Mouse (Mus musculus) forebrain, embryonic 16.5 days (tissue): ENCODE measurements around the gene Ankef1. TPM values are rescaled to one million over a fixed set of nuclear protein-coding genes. Genes with fewer than 3 reads are reported as not detected.

Experiments used
- ATAC-seq: fragments of 200-750 bp; cut with Nextera tagmentation; 2 replicates; pipeline ENCODE4 v1.8.0; 2017; ENCODE audit warnings: mild to moderate bottlenecking, moderate library complexity
- H3K27ac ChIP-seq: fragments of 300-500 bp; sonication (generic); 2 replicates; pipeline ENCODE4 v1.5.1; 2014; ENCODE audit warnings: low read length, control low read depth
- H3K27me3 ChIP-seq: fragments of 300-500 bp; sonication (generic); replicated peaks from 2 replicates; pipeline ENCODE4 v1.6.1; 2014; ENCODE audit warnings: low read length; ENCODE audit not compliant: control insufficient read depth, insufficient read depth
- H3K36me3 ChIP-seq: fragments of 300-500 bp; sonication (generic); 2 replicates; pipeline ENCODE4 v1.6.1; 2014; ENCODE audit not compliant: control insufficient read depth, insufficient read depth
- H3K4me1 ChIP-seq: fragments of 300-500 bp; sonication (generic); replicated peaks from 2 replicates; pipeline ENCODE4 v1.6.1; 2014; ENCODE audit warnings: low read length; ENCODE audit not compliant: control insufficient read depth, insufficient read depth
- H3K4me2 ChIP-seq: fragments of 300-500 bp; sonication (generic); 2 replicates; pipeline ENCODE4 v1.6.1; 2014; ENCODE audit warnings: mild to moderate bottlenecking, low read length, control low read depth
- H3K4me3 ChIP-seq: fragments of 300-500 bp; sonication (generic); replicated peaks from 2 replicates; pipeline ENCODE4 v1.5.1; 2014; ENCODE audit warnings: mild to moderate bottlenecking, low read length, control low read depth
- H3K9ac ChIP-seq: fragments of 300-500 bp; sonication (generic); replicated peaks from 2 replicates; pipeline ENCODE4 v1.6.1; 2014; ENCODE audit warnings: low read depth, low read length, control low read depth
- H3K9me3 ChIP-seq: fragments of 300-500 bp; sonication (generic); 2 replicates; pipeline ENCODE4 v1.6.1; 2016; ENCODE audit warnings: low read length; ENCODE audit not compliant: control insufficient read depth
- WGBS: fragments of 180-500 bp; shearing (Covaris S2); extraction: QIAGEN DNeasy Blood & Tissue Kit; methylation state at CpG from one replicate; pipeline ENCODE4 v1.1.7; 2014; 5-methylcytosine and 5-hydroxymethylcytosine counted together
- polyA plus RNA-seq: library from polyadenylated mRNA; unstranded; fragments of >200 nt; fragmentation: Nextera tagmentation; extraction: Ambion mirVana; gene quantifications from 2 replicates; pipeline ENCODE4 v1.2.1, GENCODE M21; 2015

Gene Ankef1
- polyA plus RNA-seq, 1 experiment from 2014 or later, result 0.86 TPM

- H3K4me3 ChIP-seq, result no peak overlapping the region
- H3K9ac ChIP-seq, result no peak overlapping the region
- no peaks in the 10 kb centered on the region; the same call in 1 of the 2 replicates for H3K4me1 ChIP-seq
- no peaks in the 10 kb centered on the region for H3K36me3 ChIP-seq
- H3K9me3 ChIP-seq, result no peaks in the 10 kb centered on the region
- H3K27ac ChIP-seq, result no peak overlapping the region
- no peak for ATAC-seq
- 71% methylated on average over 5 of the region's 5 CpGs for WGBS
- H3K4me2 ChIP-seq, result no peak overlapping the region
- H3K27me3 ChIP-seq, result no peaks in the 10 kb centered on the region
Observed at GRCm38 (mm10) chr2:136486986-136487385, 14.7 kb upstream of the Ankef1 start.

DNA sequence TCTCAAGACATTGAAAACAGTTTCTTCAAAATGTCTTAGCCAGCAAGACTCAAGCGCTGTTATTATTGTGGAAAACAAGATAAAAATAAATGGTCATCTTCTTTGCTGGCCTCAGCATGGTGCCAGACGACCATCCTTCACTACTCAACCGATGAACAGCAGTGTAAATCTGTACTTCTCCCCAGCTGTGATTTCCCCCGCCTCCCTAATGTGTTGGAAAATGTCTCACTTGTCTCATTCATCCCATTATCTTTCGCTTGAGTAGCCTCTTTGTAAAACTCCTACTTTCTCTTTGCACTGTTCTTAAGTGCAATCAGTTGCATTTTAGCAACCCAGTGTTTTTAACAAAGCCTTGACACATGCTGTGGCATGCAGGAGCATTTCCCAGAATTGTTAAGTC, 9.4 kb downstream of the Ankef1 start:
- no peak overlapping the region for H3K4me3 ChIP-seq
- no peaks in the 10 kb centered on the region for H3K36me3 ChIP-seq
- ATAC-seq, result peak; percentile 61
- H3K9ac ChIP-seq, result no peak overlapping the region
- H3K4me2 ChIP-seq, result no peak overlapping the region
- 4% methylated on average over 5 of the region's 5 CpGs for WGBS
- no peaks in the 10 kb centered on the region for H3K9me3 ChIP-seq
- H3K4me1 ChIP-seq, result peaks cover 5% of the 10 kb centered on the region
- no peak overlapping the region for H3K27ac ChIP-seq
- no peaks in the 10 kb centered on the region for H3K27me3 ChIP-seq

DNA sequence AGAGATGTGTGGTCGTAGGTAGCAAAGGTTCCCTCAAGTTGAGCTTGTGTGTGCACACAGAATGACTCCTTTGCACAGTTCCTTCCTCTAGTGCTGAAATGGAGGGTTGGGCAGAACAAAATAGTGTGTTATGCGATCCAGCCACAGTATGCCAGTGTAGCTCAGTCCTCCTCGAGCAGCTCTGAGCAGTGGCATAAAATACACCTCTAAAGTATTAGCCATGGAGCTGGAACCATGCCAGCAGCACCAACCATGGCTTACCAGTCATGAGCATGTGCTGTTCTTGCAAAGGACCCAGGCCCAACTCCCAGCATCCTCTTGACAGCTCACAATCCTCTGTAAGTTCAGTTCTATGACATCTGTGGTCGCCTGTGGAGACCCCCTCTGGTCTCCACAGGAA, 10.0 kb downstream of the Ankef1 start:
- no peaks in the 10 kb centered on the region for H3K36me3 ChIP-seq
- H3K9ac ChIP-seq, result no peak overlapping the region
- no peak overlapping the region for H3K4me3 ChIP-seq
- no peak overlapping the region for H3K4me2 ChIP-seq
- H3K4me1 ChIP-seq, result peaks cover 5% of the 10 kb centered on the region
- no peak for ATAC-seq
- no peaks in the 10 kb centered on the region for H3K27me3 ChIP-seq
- 52% methylated on average over 4 of the region's 4 CpGs for WGBS
- no peak overlapping the region for H3K27ac ChIP-seq
- H3K9me3 ChIP-seq, result no peaks in the 10 kb centered on the region

DNA sequence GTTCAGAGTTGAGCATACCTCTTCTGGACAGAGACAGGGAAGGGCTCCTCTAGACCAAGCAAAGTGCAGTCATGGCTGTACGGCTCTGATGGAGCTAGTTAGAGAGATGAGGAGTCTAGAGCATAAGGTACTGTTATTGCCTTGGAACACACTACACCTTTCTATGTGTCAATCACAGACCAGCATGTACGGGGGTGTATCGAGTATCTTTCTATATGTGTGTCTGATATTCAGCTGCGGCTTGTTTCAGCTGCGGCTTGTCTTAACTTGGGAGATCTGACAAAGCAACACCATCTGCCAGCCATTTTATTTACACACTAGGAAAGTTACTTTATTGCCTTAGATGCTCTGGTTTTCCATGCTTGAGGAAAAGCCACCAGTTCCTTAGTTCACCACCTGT, 11.1 kb downstream of the Ankef1 start:
- no peak overlapping the region for H3K9ac ChIP-seq
- WGBS, result 82% methylated on average over 5 of the region's 5 CpGs
- no peak for ATAC-seq
- H3K27ac ChIP-seq, result no peak overlapping the region
- no peak overlapping the region for H3K4me2 ChIP-seq
- H3K36me3 ChIP-seq, result no peaks in the 10 kb centered on the region
- H3K27me3 ChIP-seq, result no peaks in the 10 kb centered on the region
- H3K4me3 ChIP-seq, result no peak overlapping the region
- no peaks in the 10 kb centered on the region for H3K9me3 ChIP-seq
- peaks cover 5% of the 10 kb centered on the region for H3K4me1 ChIP-seq

- no peaks in the 10 kb centered on the region for H3K9me3 ChIP-seq
- no peak overlapping the region for H3K4me2 ChIP-seq
- H3K4me3 ChIP-seq, result no peak overlapping the region
- H3K27ac ChIP-seq, result no peak overlapping the region
- 63% methylated on average over 3 of the region's 3 CpGs for WGBS
- peaks cover 5% of the 10 kb centered on the region for H3K4me1 ChIP-seq
- ATAC-seq, result no peak
- H3K27me3 ChIP-seq, result no peaks in the 10 kb centered on the region
- H3K9ac ChIP-seq, result no peak overlapping the region
- no peaks in the 10 kb centered on the region for H3K36me3 ChIP-seq
Observed at GRCm38 (mm10) chr2:136513806-136514205, 12.1 kb downstream of the Ankef1 start.

- Histone ChIP-seq H3K4me3 (no peak overlapping the region), H3K4me1 (peaks cover 5% of the 10 kb centered on the region), H3K27ac (no peak overlapping the region), H3K9ac (no peak overlapping the region), H3K9me3 (no peaks in the 10 kb centered on the region), H3K36me3 (no peaks in the 10 kb centered on the region), H3K4me2 (no peak overlapping the region), H3K27me3 (no peaks in the 10 kb centered on the region)
- ATAC-seq, result no peak
- WGBS, result 75% methylated on average over 2 of the region's 2 CpGs
Observed at GRCm38 (mm10) chr2:136515501-136515900, 13.8 kb downstream of the Ankef1 start.

GRCm38 (mm10) chr2:136528937-136529336, 27.2 kb downstream of the Ankef1 start:
- ATAC-seq, result no peak
- H3K27ac ChIP-seq, result no peak overlapping the region
- no peak overlapping the region for H3K9ac ChIP-seq
- H3K4me1 ChIP-seq, result 0 out of 2 replicates have a peak, but pooled peaks cover 2% of the 10 kb centered on the region
- H3K4me2 ChIP-seq, result no peak overlapping the region
- H3K36me3 ChIP-seq, result no peaks in the 10 kb centered on the region
- 77% methylated on average over 7 of the region's 7 CpGs for WGBS
- no peaks in the 10 kb centered on the region for H3K9me3 ChIP-seq
- no peak overlapping the region for H3K4me3 ChIP-seq
- H3K27me3 ChIP-seq, result no peaks in the 10 kb centered on the region

DNA sequence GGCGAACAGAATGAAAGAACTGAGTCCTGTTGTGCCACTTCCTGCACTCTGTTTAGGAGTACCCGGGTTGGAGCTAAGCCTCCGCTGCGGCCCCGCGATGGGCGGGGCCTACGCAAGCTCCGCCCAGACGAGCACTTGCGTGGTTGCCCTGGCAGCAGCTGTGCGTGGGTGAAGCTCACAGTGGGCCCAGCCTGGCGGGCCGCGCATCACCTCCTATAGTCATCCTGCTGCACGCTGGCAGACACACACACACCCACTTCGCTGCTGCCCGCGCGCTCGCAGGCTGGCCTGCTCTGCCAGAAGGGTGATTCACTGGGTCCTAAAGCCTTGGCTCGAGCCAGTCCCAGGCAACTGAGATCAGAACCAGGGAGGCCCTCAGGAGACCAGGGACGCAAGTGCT, 30.3 kb downstream of the Ankef1 start:
- peak overlapping the region; percentile 58 for H3K4me3 ChIP-seq
- no peaks in the 10 kb centered on the region for H3K36me3 ChIP-seq
- H3K9ac ChIP-seq, result peak overlapping the region; percentile 61
- no peaks in the 10 kb centered on the region for H3K9me3 ChIP-seq
- H3K4me1 ChIP-seq, result 0 out of 2 replicates have a peak, but pooled peaks cover 2% of the 10 kb centered on the region
- under 1% methylated on average over 23 of the region's 23 CpGs for WGBS
- H3K4me2 ChIP-seq, result peak overlapping the region; percentile 62
- peak; percentile 99 for ATAC-seq
- H3K27me3 ChIP-seq, result no peaks in the 10 kb centered on the region
- H3K27ac ChIP-seq, result 0 out of 2 replicates have a peak overlapping the region, but pooled peaks have one; percentile 32

- Histone ChIP-seq H3K9ac (no peak overlapping the region), H3K4me3 (no peak overlapping the region), H3K27me3 (no peaks in the 10 kb centered on the region), H3K9me3 (no peaks in the 10 kb centered on the region), H3K36me3 (no peaks in the 10 kb centered on the region), H3K4me2 (no peak overlapping the region), H3K4me1 (no peaks in the 10 kb centered on the region), H3K27ac (no peak overlapping the region)
- no peak for ATAC-seq
- 77% methylated on average over 5 of the region's 5 CpGs for WGBS
Observed at GRCm38 (mm10) chr2:136558020-136558419, 56.3 kb downstream of the Ankef1 start.

DNA sequence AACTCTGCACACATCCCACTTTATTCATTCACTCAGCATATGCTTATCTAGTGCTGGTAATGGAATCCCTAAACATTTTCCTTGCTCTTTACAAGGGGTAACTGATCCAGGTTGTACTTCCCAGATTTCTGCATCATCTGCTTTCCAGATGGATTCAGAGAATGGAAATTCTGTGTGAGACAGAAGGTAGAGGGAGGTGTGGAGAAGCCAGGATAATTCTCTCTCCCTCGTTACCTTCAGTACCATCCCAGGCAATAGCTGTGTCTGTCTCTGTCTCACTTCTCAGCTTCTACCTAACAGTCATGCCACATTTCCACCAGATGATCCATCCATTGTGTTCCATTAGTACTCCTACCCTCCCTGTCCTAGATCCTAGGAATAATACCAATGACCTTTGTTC, 60.6 kb downstream of the Ankef1 start:
- 89% methylated on average over 1 of the region's 1 CpGs for WGBS
- Histone ChIP-seq H3K9me3 (no peaks in the 10 kb centered on the region), H3K4me1 (no peaks in the 10 kb centered on the region), H3K9ac (no peak overlapping the region), H3K27me3 (no peaks in the 10 kb centered on the region), H3K36me3 (no peaks in the 10 kb centered on the region), H3K4me2 (no peak overlapping the region), H3K27ac (no peak overlapping the region), H3K4me3 (no peak overlapping the region)
- no peak for ATAC-seq
